Comparison of ENCODE assay signal across 26 mouse cellular contexts in genomic region chr15:100153024-100153423, GRCm38 (mm10).
A peak's percentile ranks its signal among the peaks of the same experiment; 100 is the strongest.
DNase-seq lines count a peak whose midpoint lies in the region; ATAC-seq and TF ChIP-seq lines count a peak whose summit lies in the region.
"Had no signal": no experiment of that assay in that cellular context is flagged by ENCODE, and none has a peak within 500 bp of the region (broad histone marks: within the 10 kb centered on the region; RNA-seq: fewer than 3 reads in every experiment).

No protein-coding gene starts in this region.

- no peak for TF ChIP-seq POLR2A in bone marrow macrophage, adult 2 months (IDR thresholded peaks at IDR 0.05; ENCODE audit: borderline replicate concordance, low read depth, low read length)

- TF ChIP-seq CTCF in bone marrow macrophage, adult 2 months (IDR thresholded peaks at IDR 0.05; ENCODE audit: low read depth, low read length) = no peak; the same call in 1 of the 2 replicates

- no peak overlapping the region for H3K4me3 ChIP-seq in bone marrow macrophage, adult 2 months (ENCODE audit: insufficient read depth, low read length)
- H3K4me3 ChIP-seq: embryonic facial prominence, embryonic 15.5 days; hindbrain, embryonic 10.5 days; limb, embryonic 12.5 days; megakaryocyte, embryonic 14.5 days; neural tube, embryonic 12.5 days had no signal

- H3K4me1 ChIP-seq in bone marrow macrophage, adult 2 months (ENCODE audit: control insufficient read depth, insufficient read depth, low read length) = peaks cover 48% of the 10 kb centered on the region
- H3K4me1 ChIP-seq: hindbrain, embryonic 10.5 days; limb, embryonic 12.5 days had no signal

- ATAC-seq in megakaryocyte, adult 5-6 weeks (ENCODE audit: poor library complexity, severe bottlenecking) = peak; percentile 86
- ATAC-seq: forebrain, embryonic 14.5 days; hindbrain, postnatal 0 days; intestine, embryonic 16.5 days; liver, postnatal 0 days; lung, postnatal 0 days had no signal

- H3K27ac ChIP-seq in bone marrow macrophage, adult 2 months (ENCODE audit: insufficient read depth, low read depth, low read length) = peak overlapping the region; percentile 79
- H3K27ac ChIP-seq: embryonic facial prominence, embryonic 15.5 days; hindbrain, embryonic 10.5 days; hindbrain, postnatal 0 days; limb, embryonic 12.5 days; neural tube, embryonic 12.5 days had no signal

- DNase-seq in spleen, postnatal 36 days (ENCODE audit: low spot score in 2 of 2) = peak; percentile 18 to 24
- no peak for DNase-seq in spleen, adult 12 weeks (ENCODE audit: low spot score)
- no peak for DNase-seq in lung, postnatal 14 days
- DNase-seq in layer of hippocampus, postnatal 36 days = no peak
- DNase-seq in frontal cortex, postnatal 25 days (ENCODE audit: low spot score in 2 of 2) = no peak
- DNase-seq: cerebellum, adult 2 months; gastrocnemius, postnatal 10 days; heart, adult 11 months; kidney, adult 9 months; kidney, postnatal 25 days; liver, postnatal 0 days; midbrain, embryonic 14.5 days; right cerebral cortex, postnatal 4 days; thymus, adult 18-20 months; thymus, postnatal 36 days had no signal

Comparison
In these comparisons a context has a peak if more than half of its experiments do, and no peak if none do; other contexts are left out.
1. DNase-seq: peak in spleen, postnatal 36 days (2 of 2); none in spleen, adult 12 weeks (single experiment), lung, postnatal 14 days (single experiment), layer of hippocampus, postnatal 36 days (0 of 2) and frontal cortex, postnatal 25 days (0 of 2).